Comparison of ENCODE assay signal across 9 mouse cellular contexts in the genomic region with DNA sequence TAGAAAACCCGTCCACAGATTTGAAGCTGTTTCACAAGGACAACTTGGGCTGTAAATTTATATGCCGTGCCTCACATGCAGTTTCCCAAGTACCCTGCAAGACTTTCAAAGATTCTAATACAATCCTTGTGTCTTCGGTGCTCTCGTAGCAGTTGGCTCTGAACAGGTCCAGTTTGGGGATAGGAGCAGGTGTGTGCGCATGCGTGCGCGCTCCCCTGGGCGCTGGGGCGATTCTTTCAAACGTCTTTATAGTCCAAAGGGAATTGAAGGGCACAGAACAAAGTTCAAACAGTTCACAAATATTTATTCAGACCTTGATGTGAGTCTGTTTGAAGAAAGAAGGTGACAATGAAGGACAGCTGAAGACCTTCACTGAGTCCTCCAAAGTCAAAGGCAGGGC. TPM values are rescaled to one million over a fixed set of nuclear protein-coding genes. Genes with fewer than 3 reads are reported as not detected.
A peak's percentile ranks its signal among the peaks of the same experiment; 100 is the strongest.
DNase-seq lines count a peak whose midpoint lies in the region; ATAC-seq and TF ChIP-seq lines count a peak whose summit lies in the region.
"Had no signal": no experiment of that assay in that cellular context is flagged by ENCODE, and none has a peak within 500 bp of the region (broad histone marks: within the 10 kb centered on the region; RNA-seq: fewer than 3 reads in every experiment).

No protein-coding gene starts in this region.

- DNase-seq in liver, embryonic 11.5 days (ENCODE audit: low spot score), result no peak
- DNase-seq in kidney, postnatal 4 days, result peak; percentile 9 to 29
- peak; percentile 38 for DNase-seq in stomach, postnatal 0 days (ENCODE audit: low spot score)
- DNase-seq in midbrain, embryonic 10.5 days (ENCODE audit: low spot score), result no peak
- no peak for DNase-seq in thymus, postnatal 0 days (ENCODE audit: low spot score)

- H3K27me3 ChIP-seq in liver, embryonic 12.5 days (replicated peaks), result peaks cover 8% of the 10 kb centered on the region; the same call in 1 of the 2 replicates
- H3K27me3 ChIP-seq in liver, embryonic 11.5 days (replicated peaks; ENCODE audit: control insufficient read depth, insufficient read depth, low read length), result no peaks in the 10 kb centered on the region
- no peaks in the 10 kb centered on the region for H3K27me3 ChIP-seq in stomach, postnatal 0 days (ENCODE audit: control insufficient read depth, insufficient read depth, low read length)
- peaks cover 34% of the 10 kb centered on the region for H3K27me3 ChIP-seq in midbrain, embryonic 10.5 days (ENCODE audit: low read depth, poor library complexity, severe bottlenecking)

- no peak overlapping the region for H3K4me3 ChIP-seq in liver, embryonic 12.5 days
- H3K4me3 ChIP-seq in liver, embryonic 11.5 days (ENCODE audit: low read depth, low read length), result no peak overlapping the region
- no peak overlapping the region for H3K4me3 ChIP-seq in brown adipose tissue, adult 24 weeks (ENCODE audit: insufficient read depth, low read depth, low read length)
- H3K4me3 ChIP-seq in stomach, postnatal 0 days (ENCODE audit: low read depth, low read length), result no peak overlapping the region
- no peak overlapping the region for H3K4me3 ChIP-seq in midbrain, embryonic 10.5 days
- H3K4me3 ChIP-seq: hindbrain, embryonic 13.5 days; layer of hippocampus, adult 2 months had no signal

- H3K9me3 ChIP-seq in liver, embryonic 12.5 days (replicated peaks), result no peaks in the 10 kb centered on the region
- H3K9me3 ChIP-seq in liver, embryonic 11.5 days (ENCODE audit: control insufficient read depth, low read length), result no peaks in the 10 kb centered on the region
- no peaks in the 10 kb centered on the region for H3K9me3 ChIP-seq in stomach, postnatal 0 days (ENCODE audit: control insufficient read depth, low read length)
- no peaks in the 10 kb centered on the region for H3K9me3 ChIP-seq in midbrain, embryonic 10.5 days (replicated peaks)
- H3K9me3 ChIP-seq: hindbrain, embryonic 13.5 days had no signal

- no peak overlapping the region for H3K27ac ChIP-seq in liver, embryonic 12.5 days
- no peak overlapping the region for H3K27ac ChIP-seq in liver, embryonic 11.5 days (ENCODE audit: low read depth, low read length)
- H3K27ac ChIP-seq in brown adipose tissue, adult 24 weeks (replicated peaks; ENCODE audit: low read depth, low read length), result peak overlapping the region; percentile 91
- no peak overlapping the region for H3K27ac ChIP-seq in stomach, postnatal 0 days (replicated peaks)
- H3K27ac ChIP-seq in midbrain, embryonic 10.5 days (replicated peaks), result no peak overlapping the region
- H3K27ac ChIP-seq: hindbrain, embryonic 13.5 days; layer of hippocampus, adult 2 months had no signal

- ATAC-seq in liver, embryonic 12.5 days, result peak; percentile 24; the same call in 1 of the 2 replicates
- ATAC-seq in liver, embryonic 11.5 days (replicated peaks; ENCODE audit: low FRiP score), result no peak
- ATAC-seq in stomach, postnatal 0 days (ENCODE audit: low FRiP score, low TSS enrichment), result no peak

- TF ChIP-seq EP300 in stomach, postnatal 0 days (optimal IDR thresholded peaks at IDR 0.05), result no peak

- peak overlapping the region; percentile 5; the same call in 1 of the 2 replicates for H3K4me2 ChIP-seq in liver, embryonic 12.5 days
- H3K4me2 ChIP-seq in liver, embryonic 11.5 days, result no peak overlapping the region
- no peak overlapping the region for H3K4me2 ChIP-seq in stomach, postnatal 0 days (replicated peaks; ENCODE audit: low read depth)
- H3K4me2 ChIP-seq: hindbrain, embryonic 13.5 days had no signal

- peaks cover 32% of the 10 kb centered on the region for H3K4me1 ChIP-seq in liver, embryonic 12.5 days
- H3K4me1 ChIP-seq in liver, embryonic 11.5 days (replicated peaks; ENCODE audit: control insufficient read depth, insufficient read depth, low read length), result peaks cover 15% of the 10 kb centered on the region
- H3K4me1 ChIP-seq in brown adipose tissue, adult 24 weeks (ENCODE audit: control insufficient read depth, insufficient read depth, insufficient read length, low read length), result peaks cover 28% of the 10 kb centered on the region
- H3K4me1 ChIP-seq in stomach, postnatal 0 days (replicated peaks; ENCODE audit: control insufficient read depth, insufficient read depth), result no peaks in the 10 kb centered on the region
- peaks cover 44% of the 10 kb centered on the region for H3K4me1 ChIP-seq in midbrain, embryonic 10.5 days

- 62% methylated on average over 11 of the region's 11 CpGs for WGBS in liver, embryonic 12.5 days (ENCODE audit: insufficient replicate concordance)
- WGBS in liver, embryonic 11.5 days, result 70% methylated on average over 11 of the region's 11 CpGs
- 74% methylated on average over 11 of the region's 11 CpGs for WGBS in stomach, postnatal 0 days
- WGBS in midbrain, embryonic 10.5 days, result 83% methylated on average over 11 of the region's 11 CpGs

- H3K9ac ChIP-seq in liver, embryonic 12.5 days, result no peak overlapping the region
- no peak overlapping the region for H3K9ac ChIP-seq in liver, embryonic 11.5 days (ENCODE audit: low read depth, low read length)
- H3K9ac ChIP-seq in stomach, postnatal 0 days (ENCODE audit: low read length), result no peak overlapping the region
- H3K9ac ChIP-seq: hindbrain, embryonic 13.5 days had no signal

- TF ChIP-seq CTCF in stomach, postnatal 0 days (IDR thresholded peaks at IDR 0.05; ENCODE audit: low read depth), result no peak

- 0 out of 2 replicates have a peak, but pooled peaks cover 3% of the 10 kb centered on the region for H3K36me3 ChIP-seq in liver, embryonic 12.5 days
- no peaks in the 10 kb centered on the region; the same call in 1 of the 2 replicates for H3K36me3 ChIP-seq in liver, embryonic 11.5 days (ENCODE audit: control insufficient read depth, insufficient read depth, low read length)
- no peaks in the 10 kb centered on the region for H3K36me3 ChIP-seq in stomach, postnatal 0 days (ENCODE audit: control insufficient read depth, insufficient read depth, low read length)
- H3K36me3 ChIP-seq in midbrain, embryonic 10.5 days, result peaks cover 7% of the 10 kb centered on the region

RNA-seq across cellular contexts. Expression of a gene that starts 8.0 kb away (rescaled TPM):
- 17.9 and 18.7 TPM in 2 replicates for polyA plus RNA-seq in liver, embryonic 12.5 days (2016; fragmentation: Nextera tagmentation; extraction: Ambion mirVana)
- 37.6 and 40.3 TPM in 2 replicates for polyA plus RNA-seq in liver, embryonic 11.5 days (2014; fragmentation: Nextera tagmentation; extraction: Ambion mirVana)
- polyA plus RNA-seq in brown adipose tissue, adult 24 weeks (2012; ENCODE audit: insufficient read depth, insufficient read length, missing spikeins), result 47.6 and 47.7 TPM in 2 replicates
- polyA plus RNA-seq in stomach, postnatal 0 days (2015; fragmentation: Nextera tagmentation; extraction: Ambion mirVana), result 17.4 and 18.7 TPM in 2 replicates
- 52.1 and 66.0 TPM in 2 replicates for polyA plus RNA-seq in midbrain, embryonic 10.5 days (2016; fragmentation: Nextera tagmentation; extraction: Ambion mirVana)
- polyA plus RNA-seq in thymus, postnatal 0 days (2015; fragmentation: Nextera tagmentation; extraction: Ambion mirVana), result 33.7 and 34.4 TPM in 2 replicates

Comparison
In these comparisons a context has a peak if more than half of its experiments do, and no peak if none do; other contexts are left out.
1. DNase-seq: peak in kidney, postnatal 4 days (2 of 2) and stomach, postnatal 0 days (single experiment); none in liver, embryonic 11.5 days (single experiment), midbrain, embryonic 10.5 days (single experiment) and thymus, postnatal 0 days (single experiment).